Mouse (Mus musculus) CH12.LX (cell line): ENCODE results near the gene Pop5. TPM values are rescaled to one million over a fixed set of nuclear protein-coding genes. Genes with fewer than 3 reads are reported as not detected.

Experiments used
- DNase-seq: peaks from one replicate; pipeline ENCODE4 v3.0.0-alpha.2; 2013; ENCODE audit errors: extremely low read depth
- H3K27ac ChIP-seq: 2 replicates; pipeline ENCODE4 v1.5.1; 2012; ENCODE audit warnings: low read depth, mild to moderate bottlenecking, control low read depth, moderate library complexity; ENCODE audit not compliant: insufficient read depth
- H3K27me3 ChIP-seq: replicated peaks from 2 replicates; pipeline ENCODE3; 2012; ENCODE audit warnings: inconsistent platforms
- H3K36me3 ChIP-seq, 2 experiments: replicated peaks in 1 of 2; 2 replicates each; pipeline versions ENCODE3 to v1.6.1; 2012; ENCODE audit warnings: inconsistent platforms in 1 of 2, low read length in 1 of 2, mild to moderate bottlenecking in 1 of 2, mixed read lengths in 1 of 2, moderate library complexity in 1 of 2; ENCODE audit not compliant: control insufficient read depth in 1 of 2, insufficient read depth in 1 of 2
- H3K4me1 ChIP-seq, 2 experiments: 2 replicates each; pipeline ENCODE4 v1.6.1; 2012; ENCODE audit warnings: inconsistent platforms in 1 of 2, moderate library complexity in 1 of 2; ENCODE audit not compliant: insufficient read depth in 2 of 2, control insufficient read depth in 1 of 2
- H3K4me2 ChIP-seq: 2 replicates; pipeline ENCODE4 v1.6.1; 2012; ENCODE audit warnings: low read depth, mild to moderate bottlenecking, control low read depth; ENCODE audit not compliant: poor library complexity, insufficient read depth, severe bottlenecking
- H3K4me3 ChIP-seq, 3 experiments: fragments of 150-350 bp in 1 of 3; sonication (generic) in 1 of 3; replicated peaks in 1 of 3; 2 replicates each; pipeline versions ENCODE3 to v1.5.1; 2011 to 2012; ENCODE audit warnings: low read depth in 2 of 3, low read length in 2 of 3, mild to moderate bottlenecking in 2 of 3, moderate library complexity in 2 of 3, control low read depth in 1 of 3, improper control_type of control experiment in 1 of 3, inconsistent platforms in 1 of 3, mixed read lengths in 1 of 3; ENCODE audit not compliant: poor library complexity in 1 of 3
- H3K79me2 ChIP-seq: replicated peaks from 2 replicates; pipeline ENCODE4 v1.6.1; 2012; ENCODE audit warnings: mild to moderate bottlenecking, moderate library complexity; ENCODE audit not compliant: control insufficient read depth, poor library complexity, insufficient read depth, severe bottlenecking; ENCODE audit errors: extremely low read depth
- H3K9ac ChIP-seq: 2 replicates; pipeline ENCODE4 v1.6.1; 2012; ENCODE audit warnings: low read depth, mild to moderate bottlenecking, control low read depth, moderate library complexity; ENCODE audit not compliant: insufficient read depth
- H3K9me3 ChIP-seq: replicated peaks from 2 replicates; pipeline ENCODE3; 2012; ENCODE audit warnings: low read length, inconsistent platforms, mixed read lengths
- CHD2 ChIP-seq: IDR thresholded peaks from 2 replicates; pipeline ENCODE4 v1.6.1; 2011; ENCODE audit warnings: low read length, improper control_type of control experiment
- CTCF ChIP-seq, 2 experiments: IDR thresholded peaks in 1 of 2; conservative IDR thresholded peaks in 1 of 2; 2 replicates each; pipeline ENCODE4 v1.5.1; 2011 to 2012; ENCODE audit warnings: low read depth in 2 of 2, low read length in 2 of 2, improper control_type of control experiment in 1 of 2, inconsistent platforms in 1 of 2, mild to moderate bottlenecking in 1 of 2, moderate library complexity in 1 of 2
- ELF1 ChIP-seq: IDR thresholded peaks from 2 replicates; pipeline ENCODE4 v1.6.1; 2014; ENCODE audit warnings: low read depth, mild to moderate bottlenecking, inconsistent platforms, low read length, improper control_type of control experiment
- GABPA ChIP-seq: IDR thresholded peaks from 2 replicates; pipeline ENCODE4 v1.6.1; 2012; ENCODE audit warnings: low read depth, low read length, improper control_type of control experiment, inconsistent platforms; ENCODE audit not compliant: insufficient replicate concordance
- JUN ChIP-seq: IDR thresholded peaks from 2 replicates; pipeline ENCODE4 v1.6.1; 2011; ENCODE audit warnings: low read depth, mild to moderate bottlenecking, low read length, improper control_type of control experiment, moderate library complexity; ENCODE audit not compliant: insufficient read depth
- KAT2A ChIP-seq: IDR thresholded peaks from 2 replicates; pipeline ENCODE4 v1.6.1; 2012; ENCODE audit warnings: low read length, improper control_type of control experiment, inconsistent platforms; ENCODE audit not compliant: insufficient replicate concordance
- MAFK ChIP-seq: IDR thresholded peaks from 2 replicates; pipeline ENCODE4 v1.6.1; 2011; ENCODE audit warnings: low read length, improper control_type of control experiment; ENCODE audit not compliant: insufficient replicate concordance
- MAX ChIP-seq: IDR thresholded peaks from 2 replicates; pipeline ENCODE4 v1.6.1; 2011; ENCODE audit warnings: low read length, improper control_type of control experiment
- MAZ ChIP-seq: IDR thresholded peaks from 2 replicates; pipeline ENCODE4 v1.6.1; 2012; ENCODE audit warnings: low read depth, mild to moderate bottlenecking, inconsistent platforms, low read length, improper control_type of control experiment, moderate library complexity
- MXI1 ChIP-seq: IDR thresholded peaks from 2 replicates; pipeline ENCODE4 v1.6.1; 2011; ENCODE audit warnings: mild to moderate bottlenecking, low read depth, low read length, improper control_type of control experiment
- MYC ChIP-seq: IDR thresholded peaks from 2 replicates; pipeline ENCODE4 v1.6.1; 2011; ENCODE audit warnings: low read depth, mild to moderate bottlenecking, improper control_type of control experiment, low read length
- NELFE ChIP-seq: IDR thresholded peaks from 2 replicates; pipeline ENCODE4 v1.6.1; 2011; ENCODE audit warnings: low read depth, low read length, improper control_type of control experiment
- NRF1 ChIP-seq: IDR thresholded peaks from 2 replicates; pipeline ENCODE4 v1.6.1; 2014; ENCODE audit warnings: low read depth, mild to moderate bottlenecking, inconsistent platforms, low read length, improper control_type of control experiment, moderate library complexity
- PAX5 ChIP-seq: IDR thresholded peaks from 2 replicates; pipeline ENCODE4 v1.6.1; 2012; ENCODE audit warnings: low read length, inconsistent platforms, mixed read lengths
- POLR2A ChIP-seq: IDR thresholded peaks from 2 replicates; pipeline ENCODE4 v1.6.1; 2011; ENCODE audit warnings: low read depth, mild to moderate bottlenecking, improper control_type of control experiment, low read length
- POLR2AphosphoS2 ChIP-seq: IDR thresholded peaks from 2 replicates; pipeline ENCODE4 v1.6.1; 2011; ENCODE audit warnings: low read depth, low read length, improper control_type of control experiment
- RAD21 ChIP-seq: IDR thresholded peaks from 2 replicates; pipeline ENCODE4 v1.6.1; 2011; ENCODE audit warnings: low read depth, mild to moderate bottlenecking, low read length, improper control_type of control experiment, moderate library complexity
- RCOR1 ChIP-seq: conservative IDR thresholded peaks from 2 replicates; pipeline ENCODE4 v1.6.1; 2012; ENCODE audit warnings: low read depth, mild to moderate bottlenecking, inconsistent platforms, low read length, improper control_type of control experiment
- SIN3A ChIP-seq: IDR thresholded peaks from 2 replicates; pipeline ENCODE4 v1.6.1; 2012; ENCODE audit warnings: low read length, improper control_type of control experiment, inconsistent platforms
- SMC3 ChIP-seq: IDR thresholded peaks from 2 replicates; pipeline ENCODE4 v1.6.1; 2011; ENCODE audit warnings: low read depth, low read length, improper control_type of control experiment
- TBP ChIP-seq: conservative IDR thresholded peaks from 2 replicates; pipeline ENCODE4 v1.6.1; 2011; ENCODE audit warnings: low read depth, low read length, improper control_type of control experiment
- UBTF ChIP-seq: IDR thresholded peaks from 2 replicates; pipeline ENCODE4 v1.6.1; 2012; ENCODE audit warnings: low read depth, mild to moderate bottlenecking, inconsistent platforms, low read length, improper control_type of control experiment, moderate library complexity
- ZC3H11A ChIP-seq: IDR thresholded peaks from 2 replicates; pipeline ENCODE4 v1.6.1; 2012; ENCODE audit warnings: low read depth, mild to moderate bottlenecking, inconsistent platforms, low read length, improper control_type of control experiment
- ZMIZ1 ChIP-seq: IDR thresholded peaks from 2 replicates; pipeline ENCODE4 v1.6.1; 2012; ENCODE audit warnings: low read depth, mild to moderate bottlenecking, inconsistent platforms, low read length, improper control_type of control experiment
- ZNF384 ChIP-seq: IDR thresholded peaks from 2 replicates; pipeline ENCODE4 v1.6.1; 2012; ENCODE audit warnings: low read depth, low read length, improper control_type of control experiment, inconsistent platforms
- dilution Hi-C: fragments of 300-500 bp; cut with MboI; formaldehyde crosslinking; loops from 2 replicates; pipeline ENCODE4 v1.14.3; 2020; ENCODE audit warnings: low sequenced_read_pairs; ENCODE audit not compliant: extremely low pct_unique_long_range_greater_than_20kb, extremely low pct_ligation_motif_present
- in situ Hi-C: fragments of 300-500 bp; cut with MboI; formaldehyde crosslinking; loops from 3 replicates; pipeline ENCODE4 v1.14.3; 2019; ENCODE audit warnings: low sequenced_read_pairs, low pct_ligation_motif_present, low pct_unique_long_range_greater_than_20kb, mixed read lengths
- polyA plus RNA-seq: library from polyadenylated mRNA; unstranded; fragments of >175 nt; gene quantifications from 2 replicates; pipeline ENCODE4 v1.2.1, GENCODE M21; 2012; ENCODE audit warnings: low read depth; ENCODE audit not compliant: insufficient read length
- total RNA-seq, 2 experiments: library from RNA; depleted of rRNA; stranded (reverse); fragments of 300-350 nt in 1 of 2; fragments of >200 nt in 1 of 2; gene quantifications; 2 replicates each; pipeline ENCODE4 v1.2.3; 2012 to 2014

The Pop5 gene
- total and polyA plus RNA-seq, 3 experiments = 127 to 236 (median 156) TPM

DNA sequence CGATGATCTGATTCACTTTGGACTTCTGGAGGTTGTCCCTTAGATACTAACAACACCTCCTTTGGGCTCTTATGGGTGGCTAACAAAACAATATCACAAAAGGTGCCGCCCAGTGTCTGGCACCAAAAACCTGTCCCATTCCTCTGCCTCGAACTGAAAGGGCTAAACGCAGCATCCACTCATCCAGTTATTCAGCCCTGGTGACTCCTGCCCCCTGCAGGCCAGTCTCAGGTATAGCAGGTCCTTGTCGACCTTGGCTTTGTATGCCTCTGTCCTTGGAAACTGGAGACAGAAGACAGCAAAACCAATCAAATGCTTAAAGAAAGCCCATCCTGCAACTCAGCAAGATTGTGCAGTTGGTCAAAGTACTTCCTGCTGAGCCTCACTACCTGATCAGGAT, 46.8 kb upstream of the Pop5 start:
- Histone ChIP-seq H3K4me1 (peaks cover 6 to 24% of the 10 kb centered on the region in 2 experiments), H3K27ac (no peak overlapping the region)
- no peak for TF ChIP-seq SIN3A
- no peak for TF ChIP-seq KAT2A
- TF ChIP-seq CTCF (conservative IDR thresholded peaks at IDR 0.05 in 1 of 2, IDR thresholded peaks at IDR 0.05 in 1 of 2; ENCODE audit: low read depth in 2 of 2, low read length in 2 of 2) = peak; percentile 77 to 79
- no peak for TF ChIP-seq ELF1
- no peak for TF ChIP-seq ZMIZ1
- TF ChIP-seq MAFK = peak; percentile 57; the same call in 1 of the 2 replicates
- no peak for TF ChIP-seq RCOR1
- TF ChIP-seq PAX5 = no peak
- no peak for TF ChIP-seq NELFE
- no peak for TF ChIP-seq UBTF
- TF ChIP-seq MAX = no peak
- peak; percentile 64 for TF ChIP-seq SMC3
- TF ChIP-seq POLR2AphosphoS2 = no peak
- TF ChIP-seq ZC3H11A = no peak
- TF ChIP-seq RAD21 = peak; percentile 71
- TF ChIP-seq MYC = no peak
- TF ChIP-seq MAZ = no peak
- no peak for TF ChIP-seq ZNF384
- TF ChIP-seq, all 38 proteins: peak for 4
- Histone ChIP-seq H3K9ac (no peak overlapping the region), H3K36me3 (no peaks in the 10 kb centered on the region), H3K27me3 (peaks cover 58% of the 10 kb centered on the region), H3K4me2 (no peak overlapping the region), H3K79me2 (no peaks in the 10 kb centered on the region), H3K4me3 (no peak overlapping the region), H3K9me3 (peaks cover 3% of the 10 kb centered on the region)
- dilution Hi-C loops = no loop called here
- in situ Hi-C loops = no loop called here
- peak; percentile 71 for DNase-seq

DNA sequence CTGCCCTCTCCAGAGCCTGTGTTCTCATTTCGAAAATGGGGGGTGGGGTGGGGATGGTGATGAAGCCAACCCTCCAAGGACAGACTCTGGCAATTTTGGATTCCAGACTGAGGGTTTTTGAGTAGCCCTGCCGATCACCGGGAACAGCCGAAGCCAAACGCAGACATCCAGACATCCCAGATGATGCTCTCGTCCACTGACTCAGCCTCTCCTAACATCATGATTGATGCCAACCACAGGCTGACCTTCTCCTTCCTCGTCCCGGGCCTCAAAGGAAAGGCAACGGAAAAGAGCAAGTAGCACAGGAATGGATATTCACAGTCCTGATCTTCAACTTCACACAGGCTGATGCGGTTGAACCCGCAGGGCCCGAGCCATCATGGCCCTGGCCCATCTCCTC, 45.6 kb upstream of the Pop5 start:
- no peak overlapping the region for H3K27ac ChIP-seq
- H3K27me3 ChIP-seq = peaks cover 69% of the 10 kb centered on the region
- H3K9me3 ChIP-seq = peaks cover 3% of the 10 kb centered on the region
- in situ Hi-C loops (no loop called here), dilution Hi-C loops (no loop called here)
- H3K79me2 ChIP-seq = no peaks in the 10 kb centered on the region
- DNase-seq = no peak
- no peak overlapping the region for H3K9ac ChIP-seq
- peaks cover 6 to 30% of the 10 kb centered on the region in 2 experiments for H3K4me1 ChIP-seq
- H3K4me2 ChIP-seq = no peak overlapping the region
- TF ChIP-seq GABPA (no peak), MAFK (no peak), NRF1 (no peak), MAX (no peak), MAZ (no peak), TBP (no peak), MYC (no peak), POLR2A (no peak), JUN (no peak), NELFE (no peak), RCOR1 (no peak), MXI1 (no peak), CHD2 (no peak)
- H3K36me3 ChIP-seq = no peaks in the 10 kb centered on the region
- H3K4me3 ChIP-seq = no peak overlapping the region
